Mouse (Mus musculus) layer of hippocampus, postnatal 25 days (tissue): ENCODE results near the gene Kyat1. TPM values are rescaled to one million over a fixed set of nuclear protein-coding genes. Genes with fewer than 3 reads are reported as not detected.
"Not testable (repeated sequence)": the region's sequence is repeated elsewhere in the genome, so short reads cannot be mapped to it uniquely, and the experiment has no call there.

Experiments
- DNase-seq, 2 experiments: peaks; one replicate each; pipeline ENCODE4 v3.0.0; 2022; ENCODE audit warnings: mixed read lengths in 2 of 2, low spot score in 1 of 2; ENCODE audit errors: extremely low spot score in 1 of 2
- total RNA-seq, 2 experiments: library from RNA; stranded (reverse); gene quantifications; 2 replicates each; pipeline ENCODE4 v1.2.3; 2021

Kyat1 gene
- total RNA-seq, 2 experiments from 2014 or later: 17.1 to 18.4 TPM

DNA sequence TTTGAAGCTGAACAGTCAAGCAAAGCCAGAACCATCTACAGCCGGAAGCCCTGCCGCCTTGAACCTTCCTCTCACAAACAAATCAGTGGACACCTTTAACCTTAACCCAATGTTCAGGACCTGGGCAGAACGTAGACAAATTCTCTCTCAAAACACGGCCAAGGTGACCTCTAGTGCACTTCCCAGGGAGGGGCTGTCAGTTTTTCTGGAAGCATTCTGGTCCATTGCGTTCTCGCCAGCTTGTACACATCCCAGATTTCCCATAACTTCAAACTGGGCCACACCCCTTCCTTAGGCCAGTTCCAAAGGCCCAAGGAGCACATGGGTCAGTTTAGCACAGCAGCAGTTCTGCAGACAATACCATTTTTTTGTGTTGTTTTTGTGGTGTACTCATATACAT, 9.8 kb upstream of the Kyat1 start:
- DNase-seq: no peak

DNA sequence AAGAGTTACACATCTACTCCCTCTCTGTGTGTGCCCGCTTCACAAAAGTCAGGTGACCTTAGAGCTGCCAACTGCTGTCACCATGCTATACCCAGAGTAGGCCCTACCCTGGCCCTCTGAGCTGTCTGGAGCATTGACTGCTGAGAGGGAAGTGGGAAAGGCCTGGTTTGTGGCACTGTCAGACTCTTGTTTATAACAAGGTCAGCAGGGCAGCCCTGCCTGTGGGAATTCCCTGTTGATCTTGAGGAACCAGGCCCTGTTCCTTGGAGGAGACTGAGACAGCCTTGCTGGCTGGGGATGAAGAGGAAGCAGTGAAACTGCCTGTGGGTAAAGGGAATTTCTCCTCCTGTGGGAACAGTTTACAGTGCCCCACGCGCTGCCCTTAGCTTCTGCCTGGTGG, 9.1 kb upstream of the Kyat1 start:
- no peak for DNase-seq

DNA sequence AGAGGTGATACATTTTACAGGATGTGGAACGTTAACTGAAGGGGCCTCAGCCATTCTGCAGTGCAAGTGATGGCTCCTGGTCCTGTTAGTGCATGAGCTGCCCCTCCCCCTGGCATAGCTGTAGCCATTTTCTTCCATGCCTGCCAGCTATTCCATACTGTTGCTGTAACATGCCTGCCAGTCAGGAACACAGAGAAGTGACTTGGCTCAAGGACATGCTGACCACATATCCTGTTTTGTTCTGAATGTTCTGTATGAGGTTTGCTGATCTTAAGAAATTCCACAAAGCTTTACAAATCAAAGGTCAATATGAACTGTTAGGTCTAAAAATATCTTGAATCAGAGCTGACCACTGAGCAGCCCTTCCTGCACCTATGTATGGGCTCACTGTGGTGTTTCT, 7.3 kb upstream of the Kyat1 start:
- no peak for DNase-seq

GRCm38 (mm10) chr2:30212169-30212545, 6.5 kb upstream of the Kyat1 start:
- DNase-seq: no peak

DNA sequence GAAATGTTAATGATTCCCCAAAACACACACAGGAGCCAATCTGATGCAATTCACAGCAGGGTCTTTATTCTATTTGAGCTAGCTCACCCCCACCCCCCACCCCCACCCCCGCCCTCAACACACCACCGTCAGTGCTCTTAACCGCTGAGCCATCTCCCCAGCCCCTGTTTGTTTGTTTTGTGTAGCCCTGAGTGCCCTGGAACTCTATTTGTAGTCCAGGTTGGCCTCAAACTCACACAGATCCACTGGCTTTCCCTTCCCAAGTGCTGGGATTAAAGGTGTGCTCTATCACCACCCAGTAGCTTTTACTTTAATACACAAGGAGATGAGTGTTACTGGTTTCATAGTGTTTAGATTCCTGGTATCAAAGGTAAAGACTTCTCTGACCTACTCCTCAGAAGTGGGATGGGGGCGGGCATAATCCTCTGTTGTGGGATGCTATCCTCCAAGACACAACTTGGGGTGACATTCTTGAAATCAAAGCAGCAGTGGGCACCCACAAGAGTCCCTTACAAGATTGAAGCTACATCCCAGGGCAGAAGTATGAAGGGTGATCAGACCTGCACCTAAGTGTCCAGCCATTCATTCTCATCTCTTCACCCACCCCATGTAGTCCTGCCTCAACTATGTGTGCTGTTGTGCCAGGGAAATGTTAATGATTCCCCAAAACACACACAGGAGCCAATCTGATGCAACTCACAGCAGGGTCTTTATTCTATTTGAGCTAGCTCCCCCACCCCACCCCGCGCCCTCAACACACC, 5.9 kb upstream of the Kyat1 start:
- DNase-seq: no peak

DNA sequence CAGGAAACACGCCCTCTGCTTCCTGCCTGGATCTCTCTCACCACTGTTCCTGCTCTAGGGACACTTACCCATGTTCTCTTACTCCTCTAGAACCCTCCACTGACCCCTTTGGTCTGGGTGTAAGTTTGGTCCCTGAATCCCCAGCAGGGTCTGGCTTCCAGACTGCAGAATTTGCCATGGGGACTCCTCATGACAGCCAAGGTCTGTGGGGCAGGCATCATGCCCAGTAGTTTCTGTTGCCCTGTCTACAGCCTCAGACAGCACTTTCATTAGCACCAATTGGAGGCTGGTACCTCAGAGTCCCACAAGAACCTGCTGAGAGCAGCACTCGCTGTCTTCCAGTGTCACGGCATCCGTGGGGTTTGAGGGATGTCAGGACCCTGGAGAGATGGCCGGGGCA, 2.2 kb upstream of the Kyat1 start:
- no peak for DNase-seq

- DNase-seq: no peak
Measured at GRCm38 (mm10) chr2:30207401-30207800, 1.8 kb upstream of the Kyat1 start.

DNA sequence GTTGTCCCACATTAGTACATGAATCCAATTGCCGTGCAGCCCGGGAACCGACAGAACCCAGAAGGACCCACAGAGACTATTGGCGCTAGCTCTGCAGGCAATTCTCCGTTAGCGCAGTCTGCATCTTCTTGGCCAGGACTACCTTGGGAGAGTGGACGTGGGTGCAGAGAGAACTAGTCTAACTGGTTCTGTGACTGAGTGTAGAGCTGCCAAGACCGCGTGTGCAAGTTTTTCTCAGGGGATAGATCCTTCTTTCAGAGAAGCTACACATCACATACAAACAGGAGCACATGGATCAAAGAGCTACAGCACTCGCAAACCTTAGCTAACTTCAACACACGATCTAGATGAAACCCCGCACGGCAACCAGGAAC, 405 bp downstream of the Kyat1 start:
- peak in 1 of 2 experiments; percentile 20 for DNase-seq

DNA sequence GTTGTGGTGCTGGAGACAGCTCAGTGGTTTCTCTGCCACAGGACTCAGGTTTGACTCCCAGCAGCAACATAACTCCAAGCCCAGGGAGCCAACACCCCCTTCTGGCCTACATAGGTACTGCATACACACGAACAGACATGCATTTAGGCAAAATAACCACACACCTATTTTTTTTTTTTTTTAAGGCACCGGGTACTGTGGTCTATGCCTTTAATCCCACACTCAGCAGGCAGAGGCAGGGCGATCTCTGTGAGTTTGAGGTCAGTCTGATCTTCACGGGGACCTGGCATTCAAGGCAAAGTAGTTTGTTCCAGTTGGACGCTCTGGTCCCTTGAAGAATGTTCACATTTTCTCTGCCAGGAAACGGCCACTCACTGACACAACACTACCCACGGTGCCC, 2.2 kb downstream of the Kyat1 start:
- DNase-seq: peak in 1 of 2 experiments; percentile 6

DNA sequence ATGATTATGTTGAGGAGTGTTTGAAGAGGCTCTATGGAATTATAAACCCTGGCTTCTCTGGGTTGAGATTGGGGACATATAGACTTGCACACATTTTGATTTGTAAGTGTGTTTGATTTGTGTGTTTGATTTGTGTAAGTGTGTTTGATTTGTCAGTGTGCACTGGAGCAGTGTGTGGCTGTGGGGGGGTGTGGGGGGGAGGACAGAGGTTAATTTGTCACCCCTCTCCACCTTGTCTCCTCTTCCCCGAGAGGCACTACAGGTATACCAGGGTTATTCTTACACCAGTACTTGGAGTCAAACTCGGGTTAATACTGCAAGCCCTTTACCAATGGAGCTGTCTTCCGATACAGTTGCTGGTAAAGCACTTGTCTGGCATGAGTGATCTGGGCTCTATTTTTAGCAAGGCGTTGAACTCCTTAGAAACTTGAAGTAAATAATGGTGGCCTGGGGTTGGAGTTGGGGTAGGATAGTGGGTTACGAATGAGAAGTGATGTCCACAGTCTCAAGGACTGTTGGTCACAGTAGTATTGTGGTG, 5.2 kb downstream of the Kyat1 start:
- DNase-seq: no peak

DNA sequence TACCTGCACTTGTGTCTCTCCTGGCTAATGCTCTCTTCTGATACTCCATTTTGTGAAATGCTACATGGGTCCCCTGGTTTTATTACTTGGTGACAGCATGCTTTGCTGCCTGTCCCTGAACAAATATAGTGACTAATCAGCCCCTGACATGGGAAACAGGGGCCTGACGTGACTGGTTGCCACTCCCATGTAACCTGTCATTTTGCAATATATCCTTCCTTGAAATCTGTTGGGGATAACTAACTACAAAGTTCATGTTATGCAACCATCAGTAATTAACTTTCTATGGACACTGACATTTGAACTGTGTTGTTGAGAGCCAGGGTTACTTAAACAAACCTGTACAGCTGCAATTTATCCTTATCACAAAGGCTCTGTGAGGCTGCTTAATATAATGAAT, 5.7 kb downstream of the Kyat1 start:
- no peak for DNase-seq

DNA sequence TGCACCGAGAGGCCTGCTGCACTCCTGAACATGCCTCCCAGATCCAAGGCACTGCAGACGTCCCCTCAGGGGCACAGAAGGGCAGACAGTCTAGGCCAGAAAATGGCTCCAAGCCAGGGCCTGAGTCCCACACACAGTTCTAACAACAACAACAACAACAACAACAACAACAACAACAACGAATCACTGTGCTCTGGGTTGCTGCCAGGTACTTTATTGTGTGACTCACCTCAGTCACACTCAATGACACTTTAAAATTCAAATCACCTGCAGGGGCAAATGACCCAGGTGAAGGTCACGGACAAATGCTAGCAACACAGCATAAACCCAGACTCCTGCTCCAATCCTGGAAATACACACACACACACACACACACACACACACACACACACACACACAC, 7.6 kb downstream of the Kyat1 start:
- no peak for DNase-seq

DNA sequence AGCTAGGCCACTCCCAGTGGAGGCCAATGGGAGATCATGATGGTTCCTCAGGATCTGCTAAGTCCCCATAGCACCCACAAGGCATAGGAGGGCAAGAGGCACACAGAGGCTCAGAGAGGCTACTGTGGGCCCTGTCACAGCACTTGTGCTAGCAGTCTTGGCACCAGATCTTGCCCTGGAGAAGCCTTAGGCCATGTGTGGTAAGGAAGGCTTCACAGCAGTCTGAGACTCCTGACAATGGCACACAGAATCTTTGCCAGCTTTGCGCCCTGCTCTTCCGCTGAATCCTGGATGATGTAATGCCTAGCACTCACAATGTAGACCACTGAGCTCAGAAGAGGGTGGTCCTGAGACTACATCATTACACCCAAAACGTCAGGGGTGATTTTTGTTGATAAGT, 11.0 kb downstream of the Kyat1 start:
- no peak for DNase-seq

DNA sequence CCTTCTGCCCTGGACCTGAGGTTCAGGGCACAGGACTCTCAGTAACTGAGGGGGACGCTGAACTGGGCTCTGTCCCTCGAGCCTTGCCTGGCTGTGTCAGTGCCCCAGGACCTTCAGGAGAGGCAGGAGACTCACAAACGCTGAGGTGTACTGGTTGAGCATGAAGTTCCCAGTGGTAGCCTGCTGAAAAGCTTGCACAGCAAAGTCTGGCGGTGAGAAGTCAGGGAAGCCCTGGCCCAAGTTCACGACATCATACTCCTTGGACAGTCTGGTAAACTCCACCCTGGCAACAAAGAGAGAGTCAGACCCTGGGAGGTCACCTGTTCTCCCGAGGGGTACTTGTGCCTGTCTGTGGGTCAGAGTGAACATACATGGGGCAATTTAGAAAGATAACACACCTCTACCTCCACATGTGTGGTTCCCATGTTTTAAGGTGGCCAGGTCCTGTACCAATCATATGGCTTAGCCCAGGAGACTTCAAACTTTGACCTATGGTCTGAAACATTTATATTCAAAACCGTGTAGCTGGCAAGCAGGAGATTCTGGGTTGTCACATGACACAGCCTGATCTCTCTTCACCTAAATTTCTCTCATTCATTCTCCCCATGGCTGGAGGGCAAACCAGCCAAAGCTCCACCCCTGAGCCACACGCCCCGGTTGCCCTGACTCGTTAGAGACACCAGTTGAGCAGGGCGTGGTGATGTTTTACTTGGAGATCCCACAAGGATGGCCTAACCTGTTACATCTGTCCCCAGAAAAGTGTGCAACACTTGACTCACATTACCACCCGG, 13.7 kb downstream of the Kyat1 start:
- no peak for DNase-seq

- no peak for DNase-seq
Measured at GRCm38 (mm10) chr2:30185681-30186080, 20.0 kb downstream of the Kyat1 start.

DNA sequence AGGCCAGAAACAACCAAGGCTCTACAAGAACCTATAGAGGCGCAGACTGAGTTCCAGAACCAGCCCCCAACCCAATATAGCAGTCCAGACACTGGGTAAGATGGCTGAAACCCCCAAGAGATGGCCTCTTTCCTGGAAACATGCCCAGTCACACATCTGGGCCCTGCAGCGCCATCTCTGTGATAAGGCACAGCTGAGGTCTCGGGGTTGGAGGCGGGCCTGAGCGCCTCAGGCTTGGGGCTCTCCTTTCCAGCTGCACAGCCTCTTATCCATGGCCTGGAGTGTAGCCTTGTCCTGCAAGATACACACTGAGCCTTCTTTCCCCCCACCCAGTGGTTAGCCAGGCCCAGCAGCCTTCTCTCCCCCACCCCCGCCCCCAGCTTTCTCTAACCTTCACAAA, 20.4 kb downstream of the Kyat1 start:
- DNase-seq: no peak

- DNase-seq: no peak
Measured at GRCm38 (mm10) chr2:30183721-30184120, 21.9 kb downstream of the Kyat1 start.

GRCm38 (mm10) chr2:30182424-30182823, 23.2 kb downstream of the Kyat1 start:
- no peak for DNase-seq

DNA sequence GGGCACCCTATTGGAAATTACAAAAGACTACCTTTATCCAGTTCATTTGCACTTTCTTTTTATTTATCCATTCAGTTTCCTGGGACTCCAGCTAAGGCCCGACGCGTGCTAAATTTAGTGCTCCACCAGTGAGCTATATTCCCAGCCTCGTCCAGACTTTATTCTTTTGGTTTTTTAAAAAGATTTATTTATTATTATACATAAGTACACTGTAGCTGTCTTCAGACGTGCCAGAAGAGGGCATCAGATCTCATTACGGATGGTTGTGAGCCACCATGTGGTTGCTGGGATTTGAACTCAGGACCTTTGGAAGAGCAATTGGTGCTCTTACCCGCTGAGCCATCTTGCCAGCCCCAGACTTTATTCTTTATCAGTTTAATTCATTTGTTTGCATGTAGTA, 26.9 kb downstream of the Kyat1 start:
- not testable (repeated sequence) for DNase-seq

GRCm38 (mm10) chr2:30177700-30178675, 27.7 kb downstream of the Kyat1 start, which contains the start of gene Spout1:
Gene Spout1, minus strand, starts transcription at chr2:30178459.
- DNase-seq: peak; percentile 82 to 85
